Mouse (Mus musculus): ENCODE results near the gene Amotl1. TPM values are rescaled to one million over a fixed set of nuclear protein-coding genes. Genes with fewer than 3 reads are reported as not detected.
"Not testable (repeated sequence)": the region's sequence is repeated elsewhere in the genome, so short reads cannot be mapped to it uniquely, and the experiment has no call there.

The Amotl1 gene
- polyA plus RNA-seq (2015; fragmentation: Nextera tagmentation; extraction: Ambion mirVana), result 17.8 and 19.1 TPM in 2 replicates

GRCm38 (mm10) chr9:14644956-14645355 lies at the start of gene Amotl1:
TSS of gene Amotl1 (minus strand) at chr9:14645056.
- H3K9me3 ChIP-seq (replicated peaks; ENCODE audit: control insufficient read depth, low read length), result 0 out of 2 replicates have a peak, but pooled peaks cover 2% of the 10 kb centered on the region
- H3K27me3 ChIP-seq (ENCODE audit: control insufficient read depth, insufficient read depth, low read length), result no peaks in the 10 kb centered on the region
- no peak within 1 kb of the TSS for H3K9ac ChIP-seq (ENCODE audit: low read length)
- no peak within 1 kb of the TSS for H3K4me3 ChIP-seq (ENCODE audit: low read length)
- peaks cover 30% of the 10 kb centered on the region for H3K4me1 ChIP-seq (ENCODE audit: control insufficient read depth, insufficient read depth, low read length)
- no peak within 1 kb of the TSS for H3K4me2 ChIP-seq (ENCODE audit: low read depth, low read length)
- H3K27ac ChIP-seq (ENCODE audit: low read length), result no peak within 1 kb of the TSS
- H3K36me3 ChIP-seq (ENCODE audit: control insufficient read depth, insufficient read depth), result no peaks in the 10 kb centered on the region
- no peak for ATAC-seq (replicated peaks; ENCODE audit: extremely low read depth, insufficient read depth, low FRiP score)
- WGBS, result 55% methylated on average over 4 of the region's 4 CpGs

- peak overlapping the region; percentile 39 for H3K4me2 ChIP-seq (ENCODE audit: low read depth, low read length)
- 18% methylated on average over 12 of the region's 12 CpGs for WGBS
Measured at GRCm38 (mm10) chr9:14689376-14690108, 44.7 kb upstream of the Amotl1 start.

GRCm38 (mm10) chr9:14684363-14684762 lies 39.5 kb upstream of the Amotl1 start:
- Histone ChIP-seq H3K4me1 (ENCODE audit: control insufficient read depth, insufficient read depth, low read length) (peaks cover 18% of the 10 kb centered on the region), H3K9me3 (replicated peaks; ENCODE audit: control insufficient read depth, low read length) (no peaks in the 10 kb centered on the region), H3K4me2 (ENCODE audit: low read depth, low read length) (no peak overlapping the region), H3K27ac (ENCODE audit: low read length) (no peak overlapping the region), H3K9ac (ENCODE audit: low read length) (no peak overlapping the region), H3K36me3 (ENCODE audit: control insufficient read depth, insufficient read depth) (no peaks in the 10 kb centered on the region), H3K4me3 (ENCODE audit: low read length) (no peak overlapping the region), H3K27me3 (ENCODE audit: control insufficient read depth, insufficient read depth, low read length) (no peaks in the 10 kb centered on the region)
- WGBS, result 67% methylated on average over 4 of the region's 4 CpGs
- ATAC-seq (replicated peaks; ENCODE audit: extremely low read depth, insufficient read depth, low FRiP score), result no peak

More at GRCm38 (mm10) chr9:14689376-14690108, 44.7 kb upstream of the Amotl1 start:
- peaks cover 17% of the 10 kb centered on the region for H3K4me1 ChIP-seq (ENCODE audit: control insufficient read depth, insufficient read depth, low read length)
- no peaks in the 10 kb centered on the region for H3K9me3 ChIP-seq (replicated peaks; ENCODE audit: control insufficient read depth, low read length)
- H3K4me3 ChIP-seq (ENCODE audit: low read length), result no peak overlapping the region
- ATAC-seq (replicated peaks; ENCODE audit: extremely low read depth, insufficient read depth, low FRiP score), result peak; percentile 83
- peak overlapping the region; percentile 42 for H3K9ac ChIP-seq (ENCODE audit: low read length)
- no peaks in the 10 kb centered on the region for H3K36me3 ChIP-seq (ENCODE audit: control insufficient read depth, insufficient read depth)
- H3K27ac ChIP-seq (ENCODE audit: low read length), result peak overlapping the region; percentile 89
- H3K27me3 ChIP-seq (ENCODE audit: control insufficient read depth, insufficient read depth, low read length), result no peaks in the 10 kb centered on the region

DNA sequence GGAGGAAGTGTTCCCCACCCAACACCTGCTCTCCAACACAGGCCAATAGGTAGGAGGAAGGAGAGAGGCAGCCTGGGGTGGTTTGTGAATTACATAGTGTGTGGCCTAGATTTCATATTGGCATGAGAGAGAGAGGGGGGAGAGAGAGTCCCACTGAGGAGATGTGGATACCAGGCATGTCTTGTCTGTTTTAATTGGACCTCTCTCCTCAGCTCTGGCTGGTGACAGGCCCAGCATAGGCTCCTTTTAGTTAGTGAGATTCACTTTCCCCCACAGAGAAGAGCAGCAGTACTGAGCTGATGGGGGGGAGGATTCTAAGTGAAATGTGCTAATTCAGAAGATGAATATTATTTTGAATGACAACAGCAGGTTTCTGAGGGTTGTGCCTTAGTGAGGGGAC lies 37.9 kb upstream of the Amotl1 start:
- no peak for ATAC-seq (replicated peaks; ENCODE audit: extremely low read depth, insufficient read depth, low FRiP score)
- Histone ChIP-seq H3K4me1 (ENCODE audit: control insufficient read depth, insufficient read depth, low read length) (peaks cover 8% of the 10 kb centered on the region), H3K36me3 (ENCODE audit: control insufficient read depth, insufficient read depth) (no peaks in the 10 kb centered on the region), H3K27me3 (ENCODE audit: control insufficient read depth, insufficient read depth, low read length) (no peaks in the 10 kb centered on the region), H3K9ac (ENCODE audit: low read length) (no peak overlapping the region), H3K4me3 (ENCODE audit: low read length) (no peak overlapping the region), H3K4me2 (ENCODE audit: low read depth, low read length) (no peak overlapping the region), H3K9me3 (replicated peaks; ENCODE audit: control insufficient read depth, low read length) (peaks cover 5% of the 10 kb centered on the region), H3K27ac (ENCODE audit: low read length) (no peak overlapping the region)

DNA sequence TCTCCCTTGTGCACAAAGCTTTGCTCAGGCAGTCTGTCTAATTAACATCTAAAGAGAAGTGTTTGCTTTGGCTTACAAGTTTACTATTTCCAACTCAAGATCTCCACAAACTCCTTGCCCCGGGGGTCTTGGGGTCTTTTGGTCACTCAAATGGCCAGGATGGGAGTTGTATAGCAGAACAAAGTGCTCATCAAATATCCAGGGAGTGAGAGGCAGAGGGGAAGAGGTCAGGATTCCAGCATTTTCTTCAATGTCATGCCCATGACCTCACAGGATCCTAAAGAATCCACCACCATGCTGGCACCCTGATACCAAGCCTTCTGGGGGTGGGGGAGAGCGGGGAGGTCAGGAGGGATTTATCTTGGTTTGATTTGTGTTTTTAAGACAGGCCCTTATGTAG lies 35.7 kb upstream of the Amotl1 start:
- WGBS, result 61% methylated on average over 2 of the region's 2 CpGs
- H3K27ac ChIP-seq (ENCODE audit: low read length), result no peak overlapping the region
- no peak overlapping the region for H3K9ac ChIP-seq (ENCODE audit: low read length)
- H3K27me3 ChIP-seq (ENCODE audit: control insufficient read depth, insufficient read depth, low read length), result no peaks in the 10 kb centered on the region
- no peaks in the 10 kb centered on the region for H3K36me3 ChIP-seq (ENCODE audit: control insufficient read depth, insufficient read depth)
- no peak overlapping the region for H3K4me3 ChIP-seq (ENCODE audit: low read length)
- peaks cover 22% of the 10 kb centered on the region for H3K4me1 ChIP-seq (ENCODE audit: control insufficient read depth, insufficient read depth, low read length)
- no peak for ATAC-seq (replicated peaks; ENCODE audit: extremely low read depth, insufficient read depth, low FRiP score)
- no peak overlapping the region for H3K4me2 ChIP-seq (ENCODE audit: low read depth, low read length)
- peaks cover 5% of the 10 kb centered on the region for H3K9me3 ChIP-seq (replicated peaks; ENCODE audit: control insufficient read depth, low read length)

GRCm38 (mm10) chr9:14675707-14676691 lies 31.1 kb upstream of the Amotl1 start:
- Histone ChIP-seq H3K4me3 (ENCODE audit: low read length) (no peak overlapping the region), H3K27me3 (ENCODE audit: control insufficient read depth, insufficient read depth, low read length) (no peaks in the 10 kb centered on the region), H3K27ac (ENCODE audit: low read length) (peak overlapping the region; percentile 43), H3K4me2 (ENCODE audit: low read depth, low read length) (no peak overlapping the region; the same call in 1 of the 2 replicates), H3K4me1 (ENCODE audit: control insufficient read depth, insufficient read depth, low read length) (peaks cover 26% of the 10 kb centered on the region), H3K36me3 (ENCODE audit: control insufficient read depth, insufficient read depth) (no peaks in the 10 kb centered on the region), H3K9ac (ENCODE audit: low read length) (0 out of 2 replicates have a peak overlapping the region, but pooled peaks have one; percentile 11), H3K9me3 (replicated peaks; ENCODE audit: control insufficient read depth, low read length) (peaks cover 5% of the 10 kb centered on the region)
- peak; percentile 75 for ATAC-seq (replicated peaks; ENCODE audit: extremely low read depth, insufficient read depth, low FRiP score)
- WGBS, result 32% methylated on average over 9 of the region's 9 CpGs

GRCm38 (mm10) chr9:14674506-14674905 lies 29.6 kb upstream of the Amotl1 start:
- no peak overlapping the region for H3K4me2 ChIP-seq (ENCODE audit: low read depth, low read length)
- no peaks in the 10 kb centered on the region for H3K27me3 ChIP-seq (ENCODE audit: control insufficient read depth, insufficient read depth, low read length)
- no peak overlapping the region for H3K9ac ChIP-seq (ENCODE audit: low read length)
- 92% methylated on average over 8 of the region's 8 CpGs for WGBS
- H3K4me1 ChIP-seq (ENCODE audit: control insufficient read depth, insufficient read depth, low read length), result peaks cover 26% of the 10 kb centered on the region
- H3K27ac ChIP-seq (ENCODE audit: low read length), result no peak overlapping the region
- no peaks in the 10 kb centered on the region for H3K36me3 ChIP-seq (ENCODE audit: control insufficient read depth, insufficient read depth)
- ATAC-seq (replicated peaks; ENCODE audit: extremely low read depth, insufficient read depth, low FRiP score), result no peak
- H3K9me3 ChIP-seq (replicated peaks; ENCODE audit: control insufficient read depth, low read length), result peaks cover 5% of the 10 kb centered on the region
- no peak overlapping the region for H3K4me3 ChIP-seq (ENCODE audit: low read length)

GRCm38 (mm10) chr9:14673109-14673508 lies 28.3 kb upstream of the Amotl1 start:
- Histone ChIP-seq H3K27me3 (ENCODE audit: control insufficient read depth, insufficient read depth, low read length) (no peaks in the 10 kb centered on the region), H3K27ac (ENCODE audit: low read length) (no peak overlapping the region), H3K9me3 (replicated peaks; ENCODE audit: control insufficient read depth, low read length) (no peaks in the 10 kb centered on the region), H3K36me3 (ENCODE audit: control insufficient read depth, insufficient read depth) (no peaks in the 10 kb centered on the region), H3K4me2 (ENCODE audit: low read depth, low read length) (no peak overlapping the region), H3K4me3 (ENCODE audit: low read length) (no peak overlapping the region), H3K9ac (ENCODE audit: low read length) (no peak overlapping the region), H3K4me1 (ENCODE audit: control insufficient read depth, insufficient read depth, low read length) (peaks cover 26% of the 10 kb centered on the region)
- no peak for ATAC-seq (replicated peaks; ENCODE audit: extremely low read depth, insufficient read depth, low FRiP score)
- WGBS, result 84% methylated on average over 4 of the region's 4 CpGs

- H3K36me3 ChIP-seq (ENCODE audit: control insufficient read depth, insufficient read depth); H3K27me3 ChIP-seq (ENCODE audit: control insufficient read depth, insufficient read depth, low read length); H3K9me3 ChIP-seq (replicated peaks; ENCODE audit: control insufficient read depth, low read length); H3K9ac ChIP-seq (ENCODE audit: low read length); H3K27ac ChIP-seq (ENCODE audit: low read length); ATAC-seq (replicated peaks; ENCODE audit: extremely low read depth, insufficient read depth, low FRiP score); H3K4me3 ChIP-seq (ENCODE audit: low read length); H3K4me2 ChIP-seq (ENCODE audit: low read depth, low read length): not testable (repeated sequence)
- 58% methylated on average over 5 of the region's 5 CpGs for WGBS
- peaks cover 23% of the 10 kb centered on the region for H3K4me1 ChIP-seq (ENCODE audit: control insufficient read depth, insufficient read depth, low read length)
Measured at GRCm38 (mm10) chr9:14671965-14672364, 27.1 kb upstream of the Amotl1 start.

All from heart, embryonic 16.5 days (tissue).